Mouse (Mus musculus): ENCODE data around the gene Sh3pxd2a. TPM values are rescaled to one million over a fixed set of nuclear protein-coding genes. Genes with fewer than 3 reads are reported as not detected.

The Sh3pxd2a gene
- polyA plus RNA-seq, 1 experiment from 2014 or later, result 6.4 TPM

Small RNA genes within 50 kb of the gene (microRNA-seq; reads per million reads assigned to microRNA genes)
- gene Mir6995, result not detected

Other genes starting within 250 kb of the Sh3pxd2a start
- 47.1 and 51.0 TPM in 2 replicates for gene Stn1, start 73.1 kb upstream of the Sh3pxd2a start, polyA plus RNA-seq (2015; fragmentation: Nextera tagmentation; extraction: Ambion mirVana)
- 12.0 and 12.2 TPM in 2 replicates for gene Slk, start 115.3 kb upstream of the Sh3pxd2a start, polyA plus RNA-seq (2015; fragmentation: Nextera tagmentation; extraction: Ambion mirVana)
- 0.49 and 0.84 TPM in 2 replicates for gene Col17a1, start 227.7 kb upstream of the Sh3pxd2a start, polyA plus RNA-seq (2015; fragmentation: Nextera tagmentation; extraction: Ambion mirVana)

All from kidney, embryonic 15.5 days (tissue).